Mouse (Mus musculus) small intestine, adult 2 months (tissue): ENCODE data around the gene Saa2.

ENCODE experiments used
- CTCF ChIP-seq: fragments of 200-500 bp; IDR thresholded peaks from 2 replicates; pipeline ENCODE4 v1.5.1; 2012; ENCODE audit warnings: low read depth, mild to moderate bottlenecking, control low read depth, inconsistent platforms, low read length, moderate library complexity, mixed read lengths; ENCODE audit not compliant: insufficient replicate concordance, insufficient read length; ENCODE audit errors: extremely low read depth
- POLR2A ChIP-seq: fragments of 200-500 bp; IDR thresholded peaks from 2 replicates; pipeline ENCODE4 v1.6.1; 2012; ENCODE audit warnings: low read depth, mild to moderate bottlenecking, control low read depth, inconsistent platforms, low read length, moderate library complexity

GRCm38 (mm10) chr7:46751490-46751889 lies at the start of gene Saa2:
- TF ChIP-seq POLR2A (no peak), CTCF (no peak)
